Mouse (Mus musculus): ENCODE results near the gene Med4. TPM values are rescaled to one million over a fixed set of nuclear protein-coding genes. Genes with fewer than 3 reads are reported as not detected.

Med4 gene
- polyA plus RNA-seq (2012; rRNA removed), result 15.1 and 15.3 TPM in 2 replicates

GRCm38 (mm10) chr14:73509765-73510423, at the start of gene Med4:
Gene Med4, plus strand, starts transcription at chr14:73510025.

GRCm38 (mm10) chr14:73524766-73525448, 15.1 kb downstream of the Med4 start, which contains the start of gene Sucla2:
Gene Sucla2, plus strand, starts transcription at chr14:73525319.

DNA sequence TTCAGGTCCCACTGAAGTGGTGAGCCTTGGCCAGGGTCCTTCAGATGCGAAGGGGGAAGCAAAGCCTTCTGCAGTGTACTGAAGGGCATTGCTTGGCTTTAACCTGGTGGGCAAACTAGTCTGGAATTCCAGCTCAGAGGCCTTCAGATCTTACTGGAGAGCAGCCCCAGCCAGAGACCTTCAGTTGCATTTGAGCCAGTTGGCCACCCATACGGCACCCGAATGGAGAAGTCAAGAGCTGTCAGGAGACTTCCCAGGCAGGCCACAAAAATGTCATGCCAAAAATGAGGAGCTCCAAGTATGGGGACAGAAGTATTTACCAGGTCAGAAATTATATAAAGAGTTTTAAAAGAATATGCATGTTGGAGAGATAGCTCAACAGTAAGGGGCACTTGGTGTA, 38.2 kb downstream of the Med4 start, which contains the start of gene Nudt15:
Gene Nudt15 (minus strand): TSS at position 192 of the 400 bp plus-strand sequence.

Other genes with a start within 250 kb of the Med4 start
- 7.7 and 10.2 TPM in 2 replicates for gene Rb1, start 184.2 kb upstream of the Med4 start, polyA plus RNA-seq (2012; rRNA removed)
- 546 and 552 TPM in 2 replicates for gene Itm2b, start 124.7 kb upstream of the Med4 start, polyA plus RNA-seq (2012; rRNA removed)
- 33.7 and 33.9 TPM in 2 replicates for gene Sucla2, start 15.3 kb downstream of the Med4 start, polyA plus RNA-seq (2012; rRNA removed)
- 0.75 and 0.93 TPM in 2 replicates for gene Nudt15, start 38.2 kb downstream of the Med4 start, polyA plus RNA-seq (2012; rRNA removed)
- not detected in 2 replicates for gene Gm21750, start 151.2 kb downstream of the Med4 start, polyA plus RNA-seq (2012; rRNA removed)

All from liver, embryonic 18 days (tissue).